Mouse (Mus musculus): ENCODE measurements around the gene Tubb5.

DNA sequence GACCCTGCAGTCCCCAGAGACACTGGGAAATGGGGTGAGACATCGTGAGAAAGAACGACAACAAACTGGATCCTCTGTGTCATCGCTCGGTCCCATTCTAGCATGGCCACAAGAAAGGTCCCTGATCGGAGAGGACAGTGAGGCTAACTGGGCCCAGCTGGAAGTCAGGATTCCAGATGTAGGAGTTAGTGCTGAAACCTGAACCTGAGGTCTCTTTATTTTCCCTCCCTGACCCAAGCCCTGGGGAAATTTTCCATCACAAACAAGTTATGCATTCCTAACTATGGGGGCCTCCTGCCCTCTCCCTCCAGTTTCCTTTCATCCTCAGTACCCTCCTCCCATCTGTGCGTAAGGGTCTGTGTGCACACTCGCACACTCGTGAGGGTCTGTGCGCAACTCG lies 20.9 kb downstream of the Tubb5 start:
- TF ChIP-seq CTCF (IDR thresholded peaks at IDR 0.05; ENCODE audit: control insufficient read depth, insufficient read depth, low read length) (no peak), POLR2A (IDR thresholded peaks at IDR 0.05; ENCODE audit: borderline replicate concordance, control insufficient read depth, low read depth, low read length) (no peak)
